Mouse (Mus musculus) heart, postnatal 0 days (tissue): ENCODE results near the gene Hspa1l. TPM values are rescaled to one million over a fixed set of nuclear protein-coding genes. Genes with fewer than 3 reads are reported as not detected.
A peak's percentile ranks its signal among the peaks of the same experiment; 100 is the strongest.

Experiments used
- ATAC-seq: fragments of 200-750 bp; cut with Nextera tagmentation; 2 replicates; pipeline ENCODE4 v1.8.0; 2017; ENCODE audit warnings: low read depth, moderate number of reproducible peaks, moderate library complexity; ENCODE audit not compliant: insufficient read depth
- DNase-seq: peaks from one replicate; pipeline ENCODE4 v3.0.0-alpha.2; 2016; ENCODE audit warnings: low spot score
- H3K27ac ChIP-seq: fragments of 300-500 bp; sonication (generic); 2 replicates; pipeline ENCODE4 v1.5.1; 2014; ENCODE audit warnings: low read depth, mild to moderate bottlenecking
- H3K27me3 ChIP-seq: fragments of 300-500 bp; sonication (generic); 2 replicates; pipeline ENCODE4 v1.6.1; 2014; ENCODE audit warnings: low read length, mixed read lengths; ENCODE audit not compliant: control insufficient read depth, insufficient read depth
- H3K36me3 ChIP-seq: fragments of 300-500 bp; sonication (generic); replicated peaks from 2 replicates; pipeline ENCODE4 v1.6.1; 2014; ENCODE audit warnings: low read length, mixed read lengths; ENCODE audit not compliant: control insufficient read depth, insufficient read depth
- H3K4me1 ChIP-seq: fragments of 300-500 bp; sonication (generic); 2 replicates; pipeline ENCODE4 v1.6.1; 2014; ENCODE audit warnings: antibody characterized with exemption; ENCODE audit not compliant: control insufficient read depth, insufficient read depth
- H3K4me2 ChIP-seq: fragments of 300-500 bp; sonication (generic); 2 replicates; pipeline ENCODE4 v1.6.1; 2014; ENCODE audit warnings: low read depth, mild to moderate bottlenecking, low read length, moderate library complexity
- H3K4me3 ChIP-seq: fragments of 300-500 bp; sonication (generic); 2 replicates; pipeline ENCODE4 v1.5.1; 2014; ENCODE audit warnings: low read depth, low read length
- H3K9ac ChIP-seq: fragments of 300-500 bp; sonication (generic); replicated peaks from 2 replicates; pipeline ENCODE4 v1.6.1; 2014; ENCODE audit warnings: low read depth, low read length, mixed read lengths
- H3K9me3 ChIP-seq: fragments of 300-500 bp; sonication (generic); replicated peaks from 2 replicates; pipeline ENCODE4 v1.6.1; 2016; ENCODE audit warnings: low read length; ENCODE audit not compliant: control insufficient read depth
- CTCF ChIP-seq: IDR thresholded peaks from 2 replicates; pipeline ENCODE4 v1.5.1; 2016; ENCODE audit warnings: antibody characterized with exemption, control low read depth, low read depth
- EP300 ChIP-seq: IDR thresholded peaks from 2 replicates; pipeline ENCODE4 v1.6.1; 2016; ENCODE audit warnings: antibody characterized with exemption, low read depth
- WGBS: fragments of 180-500 bp; shearing (Covaris S2); extraction: QIAGEN DNeasy Blood & Tissue Kit; methylation state at CpG from one replicate; pipeline ENCODE4 v1.1.7; 2014; 5-methylcytosine and 5-hydroxymethylcytosine counted together
- polyA plus RNA-seq: library from polyadenylated mRNA; unstranded; fragments of >200 nt; fragmentation: Nextera tagmentation; extraction: Ambion mirVana; gene quantifications from 2 replicates; pipeline ENCODE4 v1.2.1, GENCODE M21; 2015
- total RNA-seq: library from RNA; depleted of rRNA; stranded (reverse); fragments of >200 nt; gene quantifications from 2 replicates; pipeline ENCODE4 v1.2.3, GENCODE M21; 2014; ENCODE audit warnings: low replicate concordance

The Hspa1l gene
- total and polyA plus RNA-seq, 2 experiments from 2014 or later: 1.8 to 3.3 TPM

DNA sequence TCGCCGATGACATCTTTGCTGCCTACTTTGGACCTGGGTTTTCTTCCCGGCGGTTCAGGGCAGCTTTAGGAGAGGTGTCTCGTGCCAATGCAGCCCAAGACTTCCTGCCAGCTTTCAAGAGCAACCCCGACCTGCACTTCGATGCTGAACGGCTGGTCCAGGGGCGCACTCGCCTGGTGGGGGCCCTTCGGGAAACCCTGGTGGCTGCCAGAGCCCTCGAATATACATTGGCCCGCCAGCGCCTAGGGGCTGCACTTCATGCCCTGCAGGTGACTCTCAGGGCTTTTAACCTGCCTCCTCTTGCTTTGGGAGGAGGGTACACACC, 45.2 kb downstream of the Hspa1l start:
- H3K27me3 ChIP-seq: no peaks in the 10 kb centered on the region
- ATAC-seq: no peak
- H3K36me3 ChIP-seq: peaks cover 30% of the 10 kb centered on the region
- no peak overlapping the region for H3K9ac ChIP-seq
- no peak for DNase-seq
- no peak overlapping the region for H3K27ac ChIP-seq
- no peak overlapping the region for H3K4me3 ChIP-seq
- peaks cover 11% of the 10 kb centered on the region for H3K4me1 ChIP-seq
- TF ChIP-seq EP300 (no peak), CTCF (no peak)
- WGBS: 70% methylated on average over 14 of the region's 14 CpGs
- no peak overlapping the region for H3K4me2 ChIP-seq
- H3K9me3 ChIP-seq: no peaks in the 10 kb centered on the region

DNA sequence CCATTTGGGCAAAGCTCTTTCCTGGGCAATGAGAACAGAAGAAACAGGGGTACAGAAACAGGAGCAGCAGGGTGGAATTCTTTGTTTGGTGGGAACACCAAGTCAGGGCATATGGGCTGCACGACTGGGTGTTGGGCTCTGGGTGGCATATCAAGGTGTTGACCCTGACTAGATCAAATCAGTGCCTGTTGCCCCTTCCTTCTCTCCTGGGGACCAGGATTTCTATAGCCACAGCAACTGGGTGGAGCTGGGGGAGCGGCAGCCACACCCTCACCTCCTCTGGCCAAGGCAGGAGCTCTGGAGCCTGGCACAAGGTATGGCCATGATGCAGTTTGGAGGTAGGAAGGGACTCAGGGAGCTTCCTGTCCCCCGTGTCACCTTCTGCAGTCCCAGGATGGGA, 45.7 kb downstream of the Hspa1l start:
- H3K36me3 ChIP-seq: peaks cover 24% of the 10 kb centered on the region
- no peak overlapping the region for H3K4me2 ChIP-seq
- H3K9me3 ChIP-seq: no peaks in the 10 kb centered on the region
- 82% methylated on average over 3 of the region's 3 CpGs for WGBS
- H3K4me1 ChIP-seq: peaks cover 11% of the 10 kb centered on the region
- H3K9ac ChIP-seq: no peak overlapping the region
- no peak overlapping the region for H3K4me3 ChIP-seq
- no peak for DNase-seq
- ATAC-seq: no peak
- no peaks in the 10 kb centered on the region for H3K27me3 ChIP-seq
- H3K27ac ChIP-seq: no peak overlapping the region
- TF ChIP-seq EP300 (no peak), CTCF (no peak)

DNA sequence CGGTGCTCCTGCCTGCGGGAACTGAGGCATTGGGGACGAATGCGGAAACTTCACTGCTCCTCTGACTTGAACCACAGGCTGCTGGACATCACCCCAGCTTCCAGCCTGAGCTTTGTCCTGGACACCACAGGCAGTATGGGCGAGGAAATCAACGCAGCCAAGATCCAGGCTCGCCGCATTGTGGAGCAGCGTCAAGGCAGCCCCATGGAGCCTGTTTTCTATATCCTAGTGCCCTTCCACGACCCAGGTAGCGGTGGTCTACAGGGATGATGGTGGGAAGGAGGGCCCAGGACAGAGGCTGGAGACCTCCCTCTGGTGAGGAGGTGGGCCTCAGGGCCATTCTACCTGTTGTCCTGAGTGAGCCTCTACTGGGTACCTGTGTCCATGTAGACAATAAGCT, 47.4 kb downstream of the Hspa1l start:
- Histone ChIP-seq H3K4me1 (peaks cover 11% of the 10 kb centered on the region), H3K4me2 (no peak overlapping the region), H3K27me3 (no peaks in the 10 kb centered on the region), H3K9ac (no peak overlapping the region), H3K4me3 (no peak overlapping the region), H3K27ac (no peak overlapping the region), H3K36me3 (peaks cover 7% of the 10 kb centered on the region; the same call in 1 of the 2 replicates), H3K9me3 (no peaks in the 10 kb centered on the region)
- 76% methylated on average over 11 of the region's 11 CpGs for WGBS
- no peak for ATAC-seq
- no peak for DNase-seq
- no peak for TF ChIP-seq CTCF
- TF ChIP-seq EP300: no peak

DNA sequence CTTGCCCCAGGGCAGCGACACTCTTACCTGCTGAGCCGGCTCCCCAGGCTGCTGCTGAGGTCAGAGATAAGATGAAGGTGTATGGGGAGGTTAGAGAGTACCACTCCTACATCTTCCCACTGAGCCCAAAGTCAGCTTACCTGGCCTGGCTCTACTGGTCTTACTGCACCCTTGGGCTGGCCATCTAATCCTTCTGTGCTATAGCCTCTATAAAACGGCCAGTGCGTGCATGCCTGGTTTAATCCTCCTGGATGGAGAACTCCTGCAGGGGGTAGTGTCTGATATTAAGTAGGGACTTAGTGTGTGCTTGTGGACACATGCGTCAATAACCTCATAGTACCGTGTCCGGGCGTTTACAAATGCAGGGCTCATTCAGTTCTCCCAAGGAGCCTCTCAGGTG, 48.0 kb downstream of the Hspa1l start:
- ATAC-seq: no peak
- WGBS: 81% methylated on average over 8 of the region's 8 CpGs

DNA sequence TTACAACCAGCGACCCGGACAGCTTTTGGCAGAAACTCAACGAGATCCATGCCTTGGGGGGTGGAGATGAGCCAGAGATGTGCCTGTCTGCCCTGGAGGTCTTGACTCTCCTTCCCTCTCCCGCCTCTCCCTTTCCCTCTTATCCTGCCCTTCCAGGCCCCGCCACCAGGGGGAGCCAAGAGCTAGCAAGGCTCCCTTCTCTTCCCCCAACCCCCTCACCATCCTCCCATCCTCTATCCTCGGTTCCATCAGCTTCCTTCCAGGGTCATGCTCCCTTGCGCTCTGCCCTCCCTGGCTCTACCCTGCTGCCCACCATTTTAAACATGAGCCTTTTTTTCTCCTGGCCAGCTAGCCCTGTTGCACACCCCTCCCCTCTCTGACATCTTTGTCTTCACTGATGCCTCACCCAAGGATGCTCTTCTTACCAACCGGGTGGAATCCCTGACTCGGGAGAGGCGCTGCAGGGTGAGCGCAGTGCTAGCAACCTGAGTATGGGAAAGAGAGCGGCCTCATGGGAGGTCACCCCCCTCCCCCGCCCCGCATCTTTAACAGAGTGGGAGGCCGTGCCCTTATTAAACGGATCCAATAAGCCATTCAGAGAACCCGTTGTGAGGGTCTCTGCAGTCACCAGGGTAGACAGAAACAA, 48.8 kb downstream of the Hspa1l start:
- peaks cover 7% of the 10 kb centered on the region for H3K4me1 ChIP-seq
- ATAC-seq: peak; percentile 34

More for the DNA sequence above, 48.0 kb downstream of the Hspa1l start:
- Histone ChIP-seq H3K9ac (no peak overlapping the region), H3K4me2 (no peak overlapping the region), H3K4me1 (peaks cover 11% of the 10 kb centered on the region), H3K27me3 (0 out of 2 replicates have a peak, but pooled peaks cover 1% of the 10 kb centered on the region), H3K9me3 (no peaks in the 10 kb centered on the region), H3K27ac (no peak overlapping the region), H3K4me3 (no peak overlapping the region), H3K36me3 (peaks cover 1% of the 10 kb centered on the region; the same call in 1 of the 2 replicates)
- no peak for DNase-seq
- TF ChIP-seq CTCF: no peak
- TF ChIP-seq EP300: no peak

More for the DNA sequence above, 48.8 kb downstream of the Hspa1l start:
- Histone ChIP-seq H3K27ac (peak overlapping the region; percentile 88), H3K27me3 (0 out of 2 replicates have a peak, but pooled peaks cover 3% of the 10 kb centered on the region), H3K4me3 (no peak overlapping the region), H3K4me2 (peak overlapping the region; percentile 40), H3K9me3 (no peaks in the 10 kb centered on the region), H3K9ac (no peak overlapping the region), H3K36me3 (no peaks in the 10 kb centered on the region)
- TF ChIP-seq EP300 (no peak; the same call in 1 of the 2 replicates), CTCF (peak; percentile 99)
- peak; percentile 76 for DNase-seq
- 6% methylated on average over 16 of the region's 17 CpGs for WGBS
